Mouse (Mus musculus) CH12.LX (cell line): ENCODE results near the gene Polr1d.

Experiments used
- BHLHE40 ChIP-seq: IDR thresholded peaks from 2 replicates; pipeline ENCODE4 v1.6.1; 2011; ENCODE audit warnings: mild to moderate bottlenecking, low read depth, low read length, improper control_type of control experiment
- CTCF ChIP-seq, 2 experiments: IDR thresholded peaks in 1 of 2; conservative IDR thresholded peaks in 1 of 2; 2 replicates each; pipeline ENCODE4 v1.5.1; 2011 to 2012; ENCODE audit warnings: low read depth in 2 of 2, low read length in 2 of 2, improper control_type of control experiment in 1 of 2, inconsistent platforms in 1 of 2, mild to moderate bottlenecking in 1 of 2, moderate library complexity in 1 of 2
- EP300 ChIP-seq: IDR thresholded peaks from 2 replicates; pipeline ENCODE4 v1.6.1; 2011; ENCODE audit warnings: low read length, improper control_type of control experiment
- KAT2A ChIP-seq: IDR thresholded peaks from 2 replicates; pipeline ENCODE4 v1.6.1; 2012; ENCODE audit warnings: low read length, improper control_type of control experiment, inconsistent platforms; ENCODE audit not compliant: insufficient replicate concordance
- MAX ChIP-seq: IDR thresholded peaks from 2 replicates; pipeline ENCODE4 v1.6.1; 2011; ENCODE audit warnings: low read length, improper control_type of control experiment
- MXI1 ChIP-seq: IDR thresholded peaks from 2 replicates; pipeline ENCODE4 v1.6.1; 2011; ENCODE audit warnings: mild to moderate bottlenecking, low read depth, low read length, improper control_type of control experiment
- MYC ChIP-seq: IDR thresholded peaks from 2 replicates; pipeline ENCODE4 v1.6.1; 2011; ENCODE audit warnings: low read depth, mild to moderate bottlenecking, improper control_type of control experiment, low read length
- POLR2A ChIP-seq: IDR thresholded peaks from 2 replicates; pipeline ENCODE4 v1.6.1; 2011; ENCODE audit warnings: low read depth, mild to moderate bottlenecking, improper control_type of control experiment, low read length
- POLR2AphosphoS2 ChIP-seq: IDR thresholded peaks from 2 replicates; pipeline ENCODE4 v1.6.1; 2011; ENCODE audit warnings: low read depth, low read length, improper control_type of control experiment
- TCF12 ChIP-seq: IDR thresholded peaks from 2 replicates; pipeline ENCODE4 v1.6.1; 2014; ENCODE audit warnings: low read depth, mild to moderate bottlenecking, inconsistent platforms, low read length, improper control_type of control experiment
- USF1 ChIP-seq: IDR thresholded peaks from 2 replicates; pipeline ENCODE4 v1.6.1; 2014; ENCODE audit warnings: low read depth, mild to moderate bottlenecking, inconsistent platforms, low read length, improper control_type of control experiment
- USF2 ChIP-seq: conservative IDR thresholded peaks from 2 replicates; pipeline ENCODE4 v1.6.1; 2011; ENCODE audit warnings: low read depth, low read length, improper control_type of control experiment
- ZKSCAN1 ChIP-seq: IDR thresholded peaks from 2 replicates; pipeline ENCODE4 v1.6.1; 2012; ENCODE audit warnings: low read depth, inconsistent platforms, low read length, improper control_type of control experiment, borderline replicate concordance
- ZNF384 ChIP-seq: IDR thresholded peaks from 2 replicates; pipeline ENCODE4 v1.6.1; 2012; ENCODE audit warnings: low read depth, low read length, improper control_type of control experiment, inconsistent platforms

- no peak for TF ChIP-seq CTCF (conservative IDR thresholded peaks at IDR 0.05 in 1 of 2, IDR thresholded peaks at IDR 0.05 in 1 of 2; ENCODE audit: low read depth in 2 of 2, low read length in 2 of 2)
- TF ChIP-seq ZNF384, result no peak
- TF ChIP-seq POLR2AphosphoS2, result no peak
- TF ChIP-seq MXI1, result no peak
- TF ChIP-seq EP300, result no peak
- TF ChIP-seq MAX, result no peak
- no peak for TF ChIP-seq MYC
- TF ChIP-seq ZKSCAN1, result no peak
- TF ChIP-seq USF2, result no peak
- TF ChIP-seq USF1, result no peak
- no peak for TF ChIP-seq TCF12
- no peak for TF ChIP-seq POLR2A
- TF ChIP-seq KAT2A, result no peak
- no peak for TF ChIP-seq BHLHE40
Measured at GRCm38 (mm10) chr5:147135994-147136393, 59.1 kb downstream of the Polr1d start.
